Mouse (Mus musculus) megakaryocyte, adult 5-6 weeks (primary cell): ENCODE data around the gene Gm14403. TPM values are rescaled to one million over a fixed set of nuclear protein-coding genes. Genes with fewer than 3 reads are reported as not detected.

Experiments used
- total RNA-seq, 2 experiments: library from RNA; stranded (forward) in 1 of 2; stranded (reverse) in 1 of 2; fragments of 153-499, 151-499 nt in 1 of 2; fragments of 221-1000, 200-1000 nt in 1 of 2; gene quantifications; 2 replicates each; pipeline versions ENCODE4 v1.2.3 to v1.2.4; 2015 to 2017

Gm14403 gene
- total RNA-seq, 2 experiments from 2014 or later: 1.2 TPM; not detected in 1

Other genes starting within 250 kb of the Gm14403 start
- gene Gm14409, start 231.2 kb upstream of the Gm14403 start, total RNA-seq (2015): not detected in 2 replicates
- 0.53 and 0.59 TPM in 2 replicates for gene Gm14409, start 231.2 kb upstream of the Gm14403 start, total RNA-seq (2017)
- not detected in 2 replicates for gene Gm14412, start 173.9 kb upstream of the Gm14403 start, total RNA-seq (2015)
- 0.08 TPM in 1 of 2 replicates, not detected in the other for gene Gm14412, start 173.9 kb upstream of the Gm14403 start, total RNA-seq (2017)
- gene Gm14418, start 99.9 kb upstream of the Gm14403 start, total RNA-seq (2015): 1.0 and 1.2 TPM in 2 replicates
- gene Gm14418, start 99.9 kb upstream of the Gm14403 start, total RNA-seq (2017): 0.28 TPM in 1 of 2 replicates, not detected in the other
- gene Zfp970, start 33.5 kb upstream of the Gm14403 start, total RNA-seq (2015): 5.5 and 6.9 TPM in 2 replicates
- gene Zfp970, start 33.5 kb upstream of the Gm14403 start, total RNA-seq (2017): 4.7 and 6.3 TPM in 2 replicates
- gene Gm14406, start 80.0 kb downstream of the Gm14403 start, total RNA-seq (2015): not detected in 2 replicates
- not detected in 2 replicates for gene Gm14406, start 80.0 kb downstream of the Gm14403 start, total RNA-seq (2017)